Mouse (Mus musculus): ENCODE data around the gene Hibadh.

Gene Hibadh

DNA sequence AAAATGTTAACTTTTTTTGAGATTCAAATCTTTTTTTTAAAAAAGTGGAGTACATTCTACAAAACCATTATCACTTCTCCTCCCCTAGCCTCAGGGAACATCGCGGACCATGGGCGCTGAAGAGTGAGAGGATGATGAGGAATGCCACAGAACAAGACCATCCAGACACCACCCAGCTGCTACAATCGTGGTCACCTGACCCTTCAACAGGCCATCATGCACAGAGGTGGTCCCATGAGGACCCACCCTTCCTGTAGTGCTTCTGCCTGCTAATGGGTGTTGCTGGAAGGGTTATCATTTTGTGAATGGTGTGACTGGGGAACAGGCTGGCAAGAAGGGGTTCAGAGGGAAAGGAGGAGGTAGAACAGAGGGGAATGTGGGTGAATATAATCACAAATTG lies 2.9 kb downstream of the Hibadh start:
- DNase-seq: no peak

GRCm38 (mm10) chr6:52635395-52635794 lies 4.8 kb downstream of the Hibadh start:
- no peak for DNase-seq

DNA sequence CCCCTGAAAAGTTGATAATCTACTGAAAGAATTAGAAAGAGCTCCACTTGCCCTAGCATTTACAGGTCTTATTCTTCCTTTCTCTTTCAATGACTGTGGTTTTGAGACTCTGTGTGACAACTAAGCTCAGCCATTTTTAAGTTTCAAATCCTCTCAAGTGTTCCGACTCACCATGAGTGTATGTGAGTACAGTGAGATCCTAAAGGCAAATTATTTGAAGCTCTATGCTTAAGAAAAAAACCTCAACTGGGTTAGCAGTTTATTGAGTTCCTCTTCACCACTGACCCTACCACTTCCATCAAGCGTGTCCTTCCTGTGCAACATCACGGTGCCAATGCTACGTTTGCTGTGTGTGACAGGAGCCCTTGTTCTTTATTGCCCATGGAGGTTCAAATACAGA lies 9.6 kb downstream of the Hibadh start:
- no peak for DNase-seq

DNA sequence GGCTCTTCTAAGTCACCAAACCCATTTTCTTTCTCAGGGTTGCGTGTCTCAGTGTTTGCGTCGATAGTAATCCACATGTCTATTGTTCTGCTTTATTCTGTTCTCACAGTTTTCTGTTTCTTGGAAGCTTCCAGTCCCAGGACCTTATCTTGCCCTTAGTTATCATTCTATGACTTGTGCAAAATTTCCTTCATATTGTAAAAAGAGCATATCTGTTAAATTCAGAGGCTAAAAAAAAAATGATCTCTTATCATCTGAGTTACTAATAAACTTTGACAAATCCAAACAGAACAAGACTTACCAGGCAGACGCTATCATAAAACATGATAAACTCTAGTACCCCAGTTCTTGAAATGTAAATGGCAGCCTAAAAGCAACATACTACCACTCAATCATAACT lies 11.0 kb downstream of the Hibadh start:
- DNase-seq: no peak

GRCm38 (mm10) chr6:52626735-52627134 lies 13.5 kb downstream of the Hibadh start:
- DNase-seq: no peak

- DNase-seq: no peak
Observed at GRCm38 (mm10) chr6:52623741-52624140, 16.4 kb downstream of the Hibadh start.

- DNase-seq: no peak
Observed at GRCm38 (mm10) chr6:52621731-52622480, 18.3 kb downstream of the Hibadh start.

GRCm38 (mm10) chr6:52620090-52620489 lies 20.1 kb downstream of the Hibadh start:
- DNase-seq: no peak

- no peak for DNase-seq
Observed at GRCm38 (mm10) chr6:52609626-52610352, 30.4 kb downstream of the Hibadh start.

DNA sequence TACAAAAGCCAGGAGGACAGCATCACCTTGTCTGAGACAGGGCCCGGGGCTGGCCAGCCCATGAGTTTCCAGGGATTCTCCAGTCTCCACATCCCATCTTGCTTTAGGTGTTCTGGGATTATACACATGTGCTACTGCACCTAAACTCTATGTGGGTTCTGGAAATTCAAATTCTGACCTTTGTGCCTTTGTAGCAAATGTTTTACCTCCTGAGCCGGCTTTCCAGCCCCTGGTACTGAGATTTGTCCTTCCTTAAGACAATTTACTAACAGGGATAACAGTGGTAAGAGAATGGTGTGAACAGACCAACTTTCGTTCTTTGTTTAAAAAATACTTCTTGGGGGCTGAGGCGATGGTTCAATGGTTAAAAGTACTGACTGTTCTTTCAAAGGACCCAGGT lies 32.1 kb downstream of the Hibadh start:
- no peak for DNase-seq

DNA sequence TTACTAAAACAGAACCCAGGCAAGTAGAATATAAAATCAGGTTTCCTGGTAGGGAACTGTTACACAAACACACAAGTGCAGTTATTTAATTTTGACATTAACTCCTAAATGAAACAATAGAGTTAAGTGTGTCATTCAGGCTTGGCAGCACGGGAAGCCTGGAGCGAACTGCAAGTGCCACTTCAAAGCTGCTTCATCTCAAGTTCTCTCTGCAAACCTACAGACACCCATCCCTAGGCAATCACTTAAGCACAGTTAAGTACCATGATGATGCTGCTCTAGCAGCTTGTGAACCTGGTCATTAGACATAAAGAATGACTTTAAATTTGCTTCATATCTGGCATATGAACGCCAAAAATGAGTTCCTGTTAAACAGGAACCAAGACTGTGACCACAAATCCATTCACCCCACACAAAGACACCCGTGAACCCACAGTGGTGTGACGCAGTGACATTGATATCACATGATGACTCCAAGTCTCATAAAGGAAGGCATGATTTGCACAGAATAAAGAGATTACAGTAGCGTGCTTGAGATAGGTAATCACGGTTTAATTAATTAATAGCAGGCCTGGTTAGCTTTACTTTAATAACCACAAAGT lies 33.3 kb downstream of the Hibadh start:
- no peak for DNase-seq

DNA sequence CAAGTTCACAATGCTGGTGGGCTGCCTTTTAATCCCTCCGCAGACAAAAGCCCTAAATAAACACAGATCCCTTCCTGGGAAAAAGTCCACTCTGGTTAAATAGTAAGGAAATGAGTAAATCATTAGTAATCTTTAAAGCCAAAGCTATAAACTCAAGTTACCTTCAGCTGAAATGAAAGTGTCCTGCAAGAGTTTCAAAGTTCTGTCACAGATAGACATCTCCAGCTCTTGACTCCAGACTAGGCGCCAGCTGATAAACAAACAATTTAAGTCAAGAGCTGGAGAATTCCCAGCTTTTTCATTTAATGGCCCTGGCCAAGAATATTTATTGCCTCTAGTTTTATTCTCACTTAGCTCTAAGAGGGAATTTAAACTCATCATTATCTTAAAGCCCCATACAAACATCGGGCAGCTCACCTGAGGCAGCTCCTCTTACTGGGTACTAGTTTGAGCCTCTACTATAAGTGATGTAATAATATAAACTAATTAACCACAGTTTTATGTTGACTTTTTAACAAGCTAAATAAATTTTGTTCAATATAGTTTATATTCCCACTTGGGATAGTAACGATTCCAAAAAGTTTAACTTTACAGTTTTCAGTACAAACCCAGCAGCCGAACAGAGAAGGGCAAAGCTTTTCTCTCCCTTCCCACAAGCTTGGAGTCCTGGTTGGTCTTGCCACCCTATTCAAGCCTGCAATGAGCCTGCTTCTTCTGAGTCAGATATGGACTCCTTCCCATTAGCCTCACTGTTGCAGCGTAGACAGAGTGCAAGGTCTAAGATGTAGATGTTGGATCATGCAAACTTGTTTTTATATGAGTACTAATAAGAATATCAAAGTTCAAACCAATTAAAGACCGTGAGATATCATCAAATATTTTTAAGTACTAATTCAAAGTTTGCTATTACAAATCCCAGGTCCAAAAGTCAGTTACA lies 38.2 kb downstream of the Hibadh start:
- no peak for DNase-seq

- no peak for DNase-seq
Observed at GRCm38 (mm10) chr6:52601117-52601516, 39.1 kb downstream of the Hibadh start.

GRCm38 (mm10) chr6:52594752-52595151 lies 45.4 kb downstream of the Hibadh start:
- no peak for DNase-seq

DNA sequence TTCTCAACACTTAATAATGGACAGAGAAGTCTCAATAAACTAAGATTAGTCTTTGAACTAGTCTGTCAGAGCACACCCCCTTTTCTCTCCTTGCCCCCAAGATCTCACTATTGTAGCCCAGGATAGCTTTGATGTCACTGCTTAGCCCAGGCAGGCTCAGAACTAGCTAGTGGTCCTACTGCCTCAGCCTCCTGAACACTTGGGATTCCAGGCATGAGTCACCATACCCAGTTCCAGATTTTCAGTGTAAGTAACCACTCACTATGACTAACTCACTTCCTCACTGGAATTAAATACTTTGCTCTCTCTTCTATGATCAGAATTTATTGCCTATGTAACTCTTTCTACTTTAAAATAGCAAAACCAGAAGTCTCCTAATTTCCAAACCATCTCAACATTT lies 53.6 kb downstream of the Hibadh start:
- no peak for DNase-seq

GRCm38 (mm10) chr6:52584383-52584782 lies 55.8 kb downstream of the Hibadh start:
- no peak for DNase-seq

DNA sequence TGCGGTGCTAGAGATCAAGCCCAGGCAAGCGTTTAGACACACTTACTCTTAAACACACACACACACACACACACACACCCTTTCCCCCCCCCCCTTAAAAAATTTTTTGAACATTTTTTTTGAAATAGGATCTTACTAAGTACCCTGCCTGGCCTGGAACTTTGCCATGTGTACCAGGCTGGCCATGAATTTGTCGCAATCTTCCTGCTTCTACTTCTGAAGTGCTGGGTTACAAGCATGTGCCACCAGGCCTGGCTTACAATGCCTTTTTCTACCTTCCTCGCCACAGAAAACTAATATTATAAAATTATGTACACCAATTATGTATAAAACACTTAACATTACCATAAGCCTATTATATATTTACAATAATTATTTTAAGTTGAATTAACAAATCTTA lies 59.1 kb downstream of the Hibadh start:
- DNase-seq: no peak

DNA sequence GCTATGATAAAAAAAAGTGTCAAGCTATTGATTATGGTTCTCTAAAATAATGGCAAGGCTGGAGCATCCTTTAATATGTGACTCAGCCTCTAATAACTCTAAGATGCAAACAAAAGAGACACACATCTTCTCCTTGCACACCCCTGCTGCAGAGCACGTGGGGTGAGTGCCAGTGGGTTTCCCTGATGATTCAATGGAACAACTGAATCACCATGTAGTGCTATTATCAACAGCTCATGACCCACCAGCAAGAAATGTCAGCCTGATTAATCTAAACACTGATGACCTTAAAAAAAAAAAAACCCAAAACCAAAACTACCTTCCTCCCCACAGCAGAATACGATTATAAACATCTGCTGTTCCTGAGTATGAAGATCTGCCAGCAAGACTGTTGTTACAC lies 61.9 kb downstream of the Hibadh start:
- no peak for DNase-seq

GRCm38 (mm10) chr6:52577270-52577669 lies 62.9 kb downstream of the Hibadh start:
- DNase-seq: no peak

DNA sequence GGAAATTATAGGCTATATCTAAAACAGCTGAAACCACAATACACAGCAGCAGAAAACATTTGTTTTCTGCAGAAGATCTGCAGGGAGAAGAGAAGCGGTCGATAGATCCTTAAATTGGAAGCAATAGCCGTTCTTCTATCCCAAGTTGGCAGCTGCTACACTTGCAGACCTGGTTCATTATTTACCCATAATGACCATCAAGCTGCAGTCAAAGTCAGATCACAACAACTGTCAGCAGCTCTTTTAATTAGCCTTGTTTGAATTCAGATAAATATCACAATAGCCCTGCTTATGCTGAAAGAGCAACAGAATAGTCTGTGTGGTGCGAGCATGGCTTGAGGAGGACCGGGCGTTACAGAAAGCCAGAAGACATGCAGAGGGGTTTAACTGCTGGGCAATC lies 71.5 kb downstream of the Hibadh start:
- no peak for DNase-seq

GRCm38 (mm10) chr6:52567327-52568299 lies 72.6 kb downstream of the Hibadh start:
- no peak for DNase-seq

GRCm38 (mm10) chr6:52565210-52565609 lies 75.0 kb downstream of the Hibadh start:
- no peak for DNase-seq
